Mouse (Mus musculus): ENCODE data around the gene Usp20. TPM values are rescaled to one million over a fixed set of nuclear protein-coding genes. Genes with fewer than 3 reads are reported as not detected.
A peak's percentile ranks its signal among the peaks of the same experiment; 100 is the strongest.

Gene Usp20
- total and polyA plus RNA-seq, 3 experiments, result 3.4 to 13.8 (median 12.0) TPM

DNA sequence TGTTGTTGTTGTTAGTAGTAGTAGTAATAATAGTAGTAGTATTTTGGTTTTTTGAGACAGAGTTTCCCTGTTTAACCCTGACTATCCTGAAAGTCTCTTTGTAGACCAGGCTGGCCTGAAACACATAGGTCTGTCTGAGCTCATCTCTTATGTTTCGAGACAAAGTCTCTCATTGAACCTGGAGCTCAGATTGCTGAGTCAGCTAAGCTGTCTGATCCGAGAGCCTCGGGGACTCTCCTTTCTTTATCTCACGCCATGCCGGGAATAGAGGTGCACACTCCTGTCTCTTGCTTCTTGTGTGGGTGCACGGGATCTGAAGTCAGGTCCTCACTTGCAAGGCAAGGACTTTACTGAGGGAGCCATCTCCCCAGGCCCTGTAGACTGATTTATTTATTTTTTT, 49.0 kb upstream of the Usp20 start:
- Histone ChIP-seq H3K36me3 (replicated peaks in 1 of 2; ENCODE audit: control insufficient read depth in 1 of 2, insufficient read depth in 1 of 2, low read length in 1 of 2) (peaks cover 0 to 3% of the 10 kb centered on the region in 2 experiments), H3K79me2 (replicated peaks; ENCODE audit: control insufficient read depth, extremely low read depth, insufficient read depth, poor library complexity, severe bottlenecking) (no peaks in the 10 kb centered on the region), H3K27me3 (replicated peaks) (no peaks in the 10 kb centered on the region), H3K4me3 (replicated peaks in 1 of 3; ENCODE audit: low read depth in 2 of 3, low read length in 2 of 3, poor library complexity in 1 of 3) (no peak overlapping the region), H3K27ac (ENCODE audit: insufficient read depth, low read depth) (no peak overlapping the region), H3K9me3 (replicated peaks; ENCODE audit: low read length) (peaks cover 2% of the 10 kb centered on the region), H3K4me2 (ENCODE audit: insufficient read depth, low read depth, poor library complexity, severe bottlenecking) (no peak overlapping the region), H3K9ac (ENCODE audit: insufficient read depth, low read depth) (no peak overlapping the region), H3K4me1 (ENCODE audit: control insufficient read depth in 1 of 2, insufficient read depth in 2 of 2) (peaks cover 13 to 27% of the 10 kb centered on the region in 2 experiments)
- peak; percentile 79; the same call in 1 of the 2 replicates for TF ChIP-seq MAFK (IDR thresholded peaks at IDR 0.05; ENCODE audit: insufficient replicate concordance, low read length)
- no peak for TF ChIP-seq POLR2A (IDR thresholded peaks at IDR 0.05; ENCODE audit: low read depth, low read length)
- dilution Hi-C loops (cut with MboI; ENCODE audit: extremely low pct_ligation_motif_present, extremely low pct_unique_long_range_greater_than_20kb, low sequenced_read_pairs) (no loop called here), in situ Hi-C loops (cut with MboI; ENCODE audit: low pct_ligation_motif_present, low pct_unique_long_range_greater_than_20kb, low sequenced_read_pairs) (loop anchor here (5.0 to 10.0 kb wide), 3 partner anchors 41 to 498 kb away; no protein-coding TSS in a partner anchor)
- no peak for DNase-seq (ENCODE audit: extremely low read depth)

DNA sequence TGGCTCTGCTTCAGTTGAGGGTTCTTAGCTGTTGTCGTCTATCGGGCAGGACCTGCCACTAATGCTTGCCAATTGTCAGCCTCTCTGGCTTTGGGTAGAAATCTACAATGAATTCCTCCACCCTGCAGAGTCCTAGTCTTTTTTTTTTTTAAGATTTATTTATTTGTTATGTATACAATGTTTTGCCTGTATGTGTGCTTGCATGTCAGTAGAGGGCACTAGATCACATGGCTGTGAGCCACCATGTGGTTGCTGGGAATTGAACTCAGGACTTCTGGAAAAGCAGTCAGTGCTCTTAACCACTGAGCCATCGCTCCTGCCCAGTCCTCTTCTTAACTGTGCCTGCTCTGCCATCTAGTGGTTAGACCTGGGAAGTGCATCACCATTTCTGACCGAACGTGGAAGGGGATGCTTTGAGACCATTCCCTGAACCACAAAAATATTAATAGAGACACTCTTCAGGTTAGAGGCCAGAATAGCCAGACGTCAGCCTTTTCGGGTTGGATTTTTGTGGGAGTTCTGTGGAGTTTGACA, 48.1 kb upstream of the Usp20 start:
- in situ Hi-C loops (cut with MboI; ENCODE audit: low pct_ligation_motif_present, low pct_unique_long_range_greater_than_20kb, low sequenced_read_pairs), result loop anchor here (5.0 to 10.0 kb wide), 3 partner anchors 42 to 499 kb away; no protein-coding TSS in a partner anchor

DNA sequence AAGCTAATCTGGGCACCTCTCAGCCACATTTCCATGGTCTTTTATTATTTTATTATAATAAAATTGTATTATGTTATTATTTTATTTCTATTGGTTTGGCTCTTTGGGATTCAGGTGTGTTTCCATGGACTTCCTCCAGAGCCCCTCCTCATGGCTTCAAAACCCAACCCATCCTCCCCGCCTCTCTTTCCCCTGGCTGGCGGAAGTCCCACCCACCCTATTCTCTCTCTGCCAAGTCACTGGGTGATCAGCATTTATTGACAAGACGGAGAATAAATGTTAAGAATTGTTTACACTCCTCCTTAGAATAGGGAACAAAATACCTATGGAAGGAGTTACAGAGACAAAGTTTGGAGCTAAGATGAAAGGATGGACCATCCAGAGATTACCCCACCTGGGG, 45.3 kb upstream of the Usp20 start:
- H3K27ac ChIP-seq (ENCODE audit: insufficient read depth, low read depth), result no peak overlapping the region
- no peaks in the 10 kb centered on the region for H3K36me3 ChIP-seq (replicated peaks in 1 of 2; ENCODE audit: control insufficient read depth in 1 of 2, insufficient read depth in 1 of 2, low read length in 1 of 2)
- H3K9ac ChIP-seq (ENCODE audit: insufficient read depth, low read depth), result no peak overlapping the region
- peaks cover 2% of the 10 kb centered on the region for H3K9me3 ChIP-seq (replicated peaks; ENCODE audit: low read length)
- in situ Hi-C loops (cut with MboI; ENCODE audit: low pct_ligation_motif_present, low pct_unique_long_range_greater_than_20kb, low sequenced_read_pairs), result loop anchor here (10.0 kb wide), 1 partner anchor 502 kb away; no protein-coding TSS in a partner anchor
- no peak overlapping the region for H3K4me2 ChIP-seq (ENCODE audit: insufficient read depth, low read depth, poor library complexity, severe bottlenecking)
- H3K79me2 ChIP-seq (replicated peaks; ENCODE audit: control insufficient read depth, extremely low read depth, insufficient read depth, poor library complexity, severe bottlenecking), result no peaks in the 10 kb centered on the region
- DNase-seq (ENCODE audit: extremely low read depth), result no peak
- H3K27me3 ChIP-seq (replicated peaks), result no peaks in the 10 kb centered on the region
- no peak overlapping the region for H3K4me3 ChIP-seq (replicated peaks in 1 of 3; ENCODE audit: low read depth in 2 of 3, low read length in 2 of 3, poor library complexity in 1 of 3)
- peaks cover 6 to 16% of the 10 kb centered on the region in 2 experiments for H3K4me1 ChIP-seq (ENCODE audit: control insufficient read depth in 1 of 2, insufficient read depth in 2 of 2)
- dilution Hi-C loops (cut with MboI; ENCODE audit: extremely low pct_ligation_motif_present, extremely low pct_unique_long_range_greater_than_20kb, low sequenced_read_pairs), result no loop called here
- TF ChIP-seq ZC3H11A (IDR thresholded peaks at IDR 0.05; ENCODE audit: low read depth, low read length) (no peak), NRF1 (IDR thresholded peaks at IDR 0.05; ENCODE audit: low read depth, low read length) (no peak), MYC (IDR thresholded peaks at IDR 0.05; ENCODE audit: low read depth, low read length) (no peak), CHD2 (IDR thresholded peaks at IDR 0.05; ENCODE audit: low read length) (no peak)

More for the DNA sequence above, 48.1 kb upstream of the Usp20 start:
- H3K27ac ChIP-seq (ENCODE audit: insufficient read depth, low read depth), result no peak overlapping the region
- peaks cover 2% of the 10 kb centered on the region for H3K9me3 ChIP-seq (replicated peaks; ENCODE audit: low read length)
- H3K79me2 ChIP-seq (replicated peaks; ENCODE audit: control insufficient read depth, extremely low read depth, insufficient read depth, poor library complexity, severe bottlenecking), result no peaks in the 10 kb centered on the region
- H3K4me2 ChIP-seq (ENCODE audit: insufficient read depth, low read depth, poor library complexity, severe bottlenecking), result no peak overlapping the region
- H3K4me3 ChIP-seq (replicated peaks in 1 of 3; ENCODE audit: low read depth in 2 of 3, low read length in 2 of 3, poor library complexity in 1 of 3), result no peak overlapping the region
- no peak overlapping the region for H3K9ac ChIP-seq (ENCODE audit: insufficient read depth, low read depth)
- H3K4me1 ChIP-seq (ENCODE audit: control insufficient read depth in 1 of 2, insufficient read depth in 2 of 2), result peaks cover 10 to 20% of the 10 kb centered on the region in 2 experiments
- peak; percentile 84 to 93 for TF ChIP-seq CTCF (conservative IDR thresholded peaks at IDR 0.05 in 1 of 2, IDR thresholded peaks at IDR 0.05 in 1 of 2; ENCODE audit: low read depth in 2 of 2, low read length in 2 of 2)
- TF ChIP-seq NELFE (IDR thresholded peaks at IDR 0.05; ENCODE audit: low read depth, low read length), result peak; percentile 24; the same call in 1 of the 2 replicates
- TF ChIP-seq RAD21 (IDR thresholded peaks at IDR 0.05; ENCODE audit: low read depth, low read length), result peak; percentile 84
- TF ChIP-seq SMC3 (IDR thresholded peaks at IDR 0.05; ENCODE audit: low read depth, low read length), result peak; percentile 66
- TF ChIP-seq MAX (IDR thresholded peaks at IDR 0.05; ENCODE audit: low read length), result 0 out of 2 replicates have a peak, but pooled peaks have one; percentile 31
- peak; percentile 73 for TF ChIP-seq MYC (IDR thresholded peaks at IDR 0.05; ENCODE audit: low read depth, low read length)
- no peak for TF ChIP-seq HCFC1 (IDR thresholded peaks at IDR 0.05; ENCODE audit: low read depth, low read length)
- TF ChIP-seq BHLHE40 (IDR thresholded peaks at IDR 0.05; ENCODE audit: low read depth, low read length), result no peak
- H3K27me3 ChIP-seq (replicated peaks), result no peaks in the 10 kb centered on the region
- peak; percentile 68 for DNase-seq (ENCODE audit: extremely low read depth)
- H3K36me3 ChIP-seq (replicated peaks in 1 of 2; ENCODE audit: control insufficient read depth in 1 of 2, insufficient read depth in 1 of 2, low read length in 1 of 2), result peaks cover 0 to 3% of the 10 kb centered on the region in 2 experiments
- dilution Hi-C loops (cut with MboI; ENCODE audit: extremely low pct_ligation_motif_present, extremely low pct_unique_long_range_greater_than_20kb, low sequenced_read_pairs), result no loop called here

Data from CH12.LX (cell line).